Mouse (Mus musculus) heart, embryonic 14.5 days (tissue): ENCODE measurements at regions not wholly inside any gene's neighbourhood (a gene's known extent, or its start where the extent isn't known, plus 50 kb on each side); places are given as distances from the start of the nearest gene placed in this dataset.
A peak's percentile ranks its signal among the peaks of the same experiment; 100 is the strongest.

ENCODE experiments used
- ATAC-seq: fragments of 200-750 bp; cut with Nextera tagmentation; 2 replicates; pipeline ENCODE4 v1.8.0; 2017; ENCODE audit warnings: low read depth, moderate TSS enrichment; ENCODE audit not compliant: insufficient number of reproducible peaks, insufficient read depth, low FRiP score
- H3K27ac ChIP-seq, 2 experiments: fragments of 200-500 bp in 1 of 2; fragments of 300-500 bp in 1 of 2; sonication (generic) in 1 of 2; replicated peaks in 1 of 2; 2 replicates each; pipeline ENCODE4 v1.5.1; 2012 to 2014; ENCODE audit warnings: low read depth in 2 of 2, low read length in 2 of 2, control low read depth in 1 of 2, mild to moderate bottlenecking in 1 of 2, mixed read lengths in 1 of 2; ENCODE audit not compliant: control insufficient read depth in 1 of 2, insufficient read depth in 1 of 2
- H3K27me3 ChIP-seq: fragments of 300-500 bp; sonication (generic); 2 replicates; pipeline ENCODE4 v1.6.1; 2014; ENCODE audit warnings: mild to moderate bottlenecking, low read length, control low read depth; ENCODE audit not compliant: control insufficient read depth, insufficient read depth
- H3K36me3 ChIP-seq: fragments of 300-500 bp; sonication (generic); 2 replicates; pipeline ENCODE4 v1.6.1; 2014; ENCODE audit warnings: mild to moderate bottlenecking, control low read depth, low read length, mixed read lengths; ENCODE audit not compliant: control insufficient read depth, insufficient read depth
- H3K4me1 ChIP-seq, 2 experiments: fragments of 200-500 bp in 1 of 2; fragments of 300-500 bp in 1 of 2; sonication (generic) in 1 of 2; 2 replicates each; pipeline ENCODE4 v1.6.1; 2012 to 2014; ENCODE audit warnings: low read length in 2 of 2, control low read depth in 1 of 2, mixed read lengths in 1 of 2; ENCODE audit not compliant: control insufficient read depth in 2 of 2, insufficient read depth in 2 of 2
- H3K4me2 ChIP-seq: fragments of 300-500 bp; sonication (generic); 2 replicates; pipeline ENCODE4 v1.6.1; 2014; ENCODE audit warnings: mild to moderate bottlenecking, low read length
- H3K4me3 ChIP-seq, 2 experiments: fragments of 200-500 bp in 1 of 2; fragments of 300-500 bp in 1 of 2; sonication (generic) in 1 of 2; 2 replicates each; pipeline ENCODE4 v1.5.1; 2012 to 2014; ENCODE audit warnings: low read length in 2 of 2, mild to moderate bottlenecking in 2 of 2, control low read depth in 1 of 2, low read depth in 1 of 2, moderate library complexity in 1 of 2; ENCODE audit not compliant: control insufficient read depth in 1 of 2, insufficient read depth in 1 of 2
- H3K9ac ChIP-seq: fragments of 300-500 bp; sonication (generic); 2 replicates; pipeline ENCODE4 v1.6.1; 2014; ENCODE audit warnings: mild to moderate bottlenecking, low read length
- H3K9me3 ChIP-seq: fragments of 300-500 bp; sonication (generic); 2 replicates; pipeline ENCODE4 v1.6.1; 2016; ENCODE audit warnings: low read length, control low read depth; ENCODE audit not compliant: control insufficient read depth
- WGBS: fragments of 180-500 bp; shearing (Covaris S2); extraction: QIAGEN DNeasy Blood & Tissue Kit; methylation state at CpG from one replicate; pipeline ENCODE4 v1.1.7; 2014; 5-methylcytosine and 5-hydroxymethylcytosine counted together

DNA sequence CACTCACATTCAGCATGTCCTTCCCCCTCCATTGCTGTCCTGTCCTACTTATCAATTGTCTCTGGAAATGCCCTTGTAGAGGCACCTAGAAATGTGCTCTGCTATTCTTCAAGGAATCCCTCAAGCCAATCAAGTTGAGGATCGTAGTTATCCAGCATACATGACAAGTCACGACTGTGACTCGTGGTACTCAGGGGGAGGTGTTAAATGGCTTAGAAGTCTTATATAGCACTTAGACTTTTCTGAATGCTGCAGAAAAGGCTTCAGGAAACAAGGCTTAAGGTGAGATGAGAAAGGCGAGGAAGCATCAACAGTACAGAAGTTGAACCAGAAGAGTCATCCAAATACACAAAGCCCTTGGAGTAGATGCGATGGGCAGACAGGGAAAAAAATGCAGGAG, 467.5 kb upstream of the Smim15 start:
- Histone ChIP-seq H3K4me1 (peaks cover 5 to 6% of the 10 kb centered on the region in 2 experiments), H3K4me2 (no peak overlapping the region), H3K36me3 (no peaks in the 10 kb centered on the region), H3K9ac (no peak overlapping the region), H3K9me3 (no peaks in the 10 kb centered on the region), H3K27ac (no peak overlapping the region), H3K27me3 (no peaks in the 10 kb centered on the region), H3K4me3 (no peak overlapping the region)
- no peak for ATAC-seq
- WGBS = 70% methylated on average over 5 of the region's 5 CpGs

DNA sequence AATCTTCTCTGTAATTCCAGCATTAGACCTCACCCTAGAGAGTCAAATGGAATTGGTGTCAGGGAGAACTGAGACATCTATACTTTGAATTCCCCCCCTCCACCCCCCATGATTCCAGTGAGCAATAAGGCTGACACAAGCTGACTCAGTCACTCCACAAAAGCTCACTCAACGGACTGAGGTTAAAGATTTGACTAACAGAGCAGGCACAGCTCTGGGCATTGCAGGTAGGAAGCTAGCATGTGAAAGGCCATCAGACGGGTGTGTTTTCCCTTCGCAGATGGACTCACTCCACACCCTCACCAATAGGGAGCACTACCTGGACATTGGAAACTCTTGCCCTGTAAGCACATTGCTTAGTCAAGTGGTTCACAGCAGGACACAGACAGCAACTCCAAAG, 469.2 kb upstream of the Smim15 start:
- H3K4me2 ChIP-seq = no peak overlapping the region
- WGBS = 76% methylated on average over 3 of the region's 3 CpGs
- no peaks in the 10 kb centered on the region for H3K27me3 ChIP-seq
- H3K4me1 ChIP-seq = peaks cover 5 to 6% of the 10 kb centered on the region in 2 experiments
- H3K36me3 ChIP-seq = no peaks in the 10 kb centered on the region
- no peak for ATAC-seq
- no peak overlapping the region for H3K4me3 ChIP-seq
- no peaks in the 10 kb centered on the region for H3K9me3 ChIP-seq
- H3K27ac ChIP-seq = no peak overlapping the region
- H3K9ac ChIP-seq = no peak overlapping the region

DNA sequence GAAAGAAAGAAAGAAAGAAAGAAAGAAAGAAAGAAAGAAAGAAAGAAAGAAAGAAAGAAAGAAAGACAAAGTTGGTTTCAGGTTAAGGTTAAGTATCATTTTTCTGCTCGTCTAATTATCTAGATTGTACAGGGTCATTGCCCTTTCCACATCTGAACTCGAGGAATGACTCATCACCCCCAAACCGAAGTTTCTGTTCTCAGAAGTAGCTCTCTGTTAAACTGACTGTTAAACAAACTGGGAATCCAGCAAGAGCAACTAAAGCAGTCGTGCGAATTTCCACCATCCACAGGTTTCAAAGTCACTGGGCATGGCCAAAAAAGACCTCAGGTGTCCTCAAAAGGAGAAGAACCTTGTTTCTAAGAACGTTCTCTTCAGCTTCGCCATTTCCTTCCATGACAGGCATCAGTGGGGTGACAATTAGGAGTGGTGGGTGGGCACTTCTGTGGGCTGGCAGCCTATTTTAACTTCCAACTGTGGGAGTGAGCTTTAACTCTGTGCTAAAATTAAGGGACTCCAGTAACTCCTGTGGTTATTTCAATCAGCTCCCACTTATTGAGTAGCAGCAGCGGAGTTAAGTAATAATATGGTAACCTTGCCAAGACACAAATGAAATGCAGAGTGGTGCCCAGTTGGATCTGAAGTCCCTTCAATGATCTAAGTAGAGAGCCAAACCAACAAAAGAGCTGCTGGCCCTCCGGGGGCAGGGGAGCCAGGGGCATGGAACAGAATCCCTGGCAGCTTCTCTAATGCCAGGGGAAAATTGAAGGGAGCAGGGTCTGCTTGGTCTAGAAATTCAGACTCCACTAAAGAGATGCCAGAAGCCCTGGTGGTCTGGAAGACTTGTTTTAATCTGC, 470.5 kb upstream of the Smim15 start:
- no peak overlapping the region for H3K4me2 ChIP-seq
- H3K4me3 ChIP-seq = no peak overlapping the region
- peaks cover 5 to 6% of the 10 kb centered on the region in 2 experiments for H3K4me1 ChIP-seq
- H3K27ac ChIP-seq = no peak overlapping the region
- no peak overlapping the region for H3K9ac ChIP-seq
- no peak for ATAC-seq
- WGBS = 72% methylated on average over 9 of the region's 9 CpGs
- H3K9me3 ChIP-seq = no peaks in the 10 kb centered on the region
- no peaks in the 10 kb centered on the region for H3K36me3 ChIP-seq
- H3K27me3 ChIP-seq = no peaks in the 10 kb centered on the region

DNA sequence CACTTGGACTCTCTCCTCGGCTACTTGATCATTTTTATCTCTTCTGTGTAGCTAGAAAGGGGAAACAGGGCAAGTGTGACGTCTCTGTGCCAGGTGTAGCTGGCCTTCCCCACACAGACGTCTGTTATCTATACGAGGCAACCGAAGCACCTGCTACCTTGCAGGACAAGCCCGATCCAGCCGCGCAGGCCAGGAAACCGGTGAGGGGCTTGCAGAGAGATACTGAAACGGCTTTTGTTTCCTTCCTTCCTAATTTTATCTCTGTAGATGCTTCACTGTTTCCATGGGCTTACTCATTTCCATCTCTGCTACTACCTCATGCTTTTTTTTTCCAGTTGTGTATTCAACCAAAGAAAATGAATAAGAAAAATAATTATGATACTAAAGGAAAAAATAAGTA, 472.7 kb upstream of the Smim15 start:
- Histone ChIP-seq H3K4me1 (peaks cover 0 to 2% of the 10 kb centered on the region in 2 experiments; a peak in 2 of 4 replicates), H3K9me3 (no peaks in the 10 kb centered on the region), H3K4me2 (no peak overlapping the region), H3K4me3 (no peak overlapping the region), H3K36me3 (no peaks in the 10 kb centered on the region), H3K27me3 (no peaks in the 10 kb centered on the region), H3K9ac (no peak overlapping the region), H3K27ac (no peak overlapping the region)
- ATAC-seq = no peak
- WGBS = 45% methylated on average over 10 of the region's 10 CpGs

DNA sequence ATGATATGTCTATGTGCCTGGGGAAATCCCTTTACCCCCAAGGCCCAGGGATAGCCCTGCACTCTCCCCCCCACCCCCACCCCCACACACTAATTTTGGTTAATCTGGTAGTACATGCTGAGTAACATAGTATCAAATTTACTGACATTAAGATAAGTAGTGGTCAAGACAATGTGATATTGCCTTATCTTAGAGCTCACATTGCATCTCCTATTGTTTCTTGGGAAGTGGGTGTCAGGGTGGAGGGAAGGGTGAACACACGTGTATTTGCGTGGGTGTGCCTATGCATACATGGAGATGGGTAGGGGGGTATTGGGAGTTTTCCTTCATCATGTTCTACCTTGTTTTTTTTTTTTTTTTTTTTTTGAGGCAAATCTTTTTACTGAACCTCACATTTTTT, 474.8 kb upstream of the Smim15 start:
- Histone ChIP-seq H3K27me3 (no peaks in the 10 kb centered on the region), H3K27ac (peak overlapping the region in 1 of 2 experiments; percentile 72; a peak in 2 of 4 replicates), H3K4me2 (no peak overlapping the region), H3K9ac (no peak overlapping the region), H3K9me3 (no peaks in the 10 kb centered on the region), H3K4me1 (peaks cover 0 to 2% of the 10 kb centered on the region in 2 experiments; a peak in 1 of 4 replicates), H3K4me3 (no peak overlapping the region), H3K36me3 (no peaks in the 10 kb centered on the region)
- WGBS = 61% methylated on average over 2 of the region's 2 CpGs
- no peak for ATAC-seq

DNA sequence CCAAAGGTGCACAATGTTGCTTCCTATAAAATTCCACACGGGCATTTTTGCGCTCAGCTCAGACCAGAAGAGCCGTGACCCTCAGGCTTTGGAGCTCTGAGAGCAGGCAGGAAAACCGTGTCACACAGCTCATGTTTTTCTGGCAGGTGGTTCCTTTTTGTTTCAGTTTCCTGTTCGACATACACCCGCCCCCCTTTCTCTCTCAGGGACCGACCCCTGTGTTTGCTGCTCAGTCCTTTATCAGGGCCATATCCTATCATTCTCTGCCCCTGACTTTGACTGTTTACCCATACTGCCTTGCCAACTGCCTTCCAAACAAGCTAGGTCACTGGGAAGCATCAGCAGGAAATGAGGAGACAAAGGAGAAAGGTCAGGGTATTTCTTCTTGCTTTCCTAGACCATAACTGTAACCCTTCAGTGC, 475.5 kb upstream of the Smim15 start:
- Histone ChIP-seq H3K36me3 (no peaks in the 10 kb centered on the region), H3K4me3 (no peak overlapping the region), H3K4me2 (no peak overlapping the region), H3K9ac (no peak overlapping the region), H3K9me3 (no peaks in the 10 kb centered on the region), H3K27me3 (no peaks in the 10 kb centered on the region), H3K4me1 (peaks cover 0 to 2% of the 10 kb centered on the region in 2 experiments; a peak in 1 of 4 replicates), H3K27ac (peak overlapping the region; percentile 46 to 72)
- 48% methylated on average over 7 of the region's 7 CpGs for WGBS
- peak; percentile 77 for ATAC-seq

DNA sequence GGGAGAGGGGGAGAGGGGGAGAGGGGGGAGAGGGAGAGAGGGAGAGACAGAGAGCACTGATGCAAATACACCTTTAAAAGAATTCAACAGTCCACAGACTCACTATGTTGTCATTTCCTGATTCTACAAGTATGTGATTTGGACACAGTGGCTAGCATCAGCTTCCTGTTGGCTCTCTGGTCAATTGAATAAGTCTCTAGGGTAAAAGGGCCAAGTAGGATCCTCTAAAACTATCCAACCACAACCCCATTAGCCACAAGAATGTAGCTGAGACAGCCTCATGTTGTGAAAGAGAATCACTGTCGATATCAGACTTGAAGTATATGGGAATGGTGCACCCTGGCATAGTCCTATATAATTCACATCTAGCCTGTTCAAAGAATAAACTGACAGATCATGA, 481.8 kb upstream of the Smim15 start:
- Histone ChIP-seq H3K4me3 (no peak overlapping the region), H3K9ac (no peak overlapping the region), H3K36me3 (no peaks in the 10 kb centered on the region), H3K4me1 (no peaks in the 10 kb centered on the region), H3K27ac (no peak overlapping the region), H3K4me2 (no peak overlapping the region), H3K9me3 (no peaks in the 10 kb centered on the region), H3K27me3 (no peaks in the 10 kb centered on the region)
- no peak for ATAC-seq
- 81% methylated on average over 1 of the region's 1 CpGs for WGBS

DNA sequence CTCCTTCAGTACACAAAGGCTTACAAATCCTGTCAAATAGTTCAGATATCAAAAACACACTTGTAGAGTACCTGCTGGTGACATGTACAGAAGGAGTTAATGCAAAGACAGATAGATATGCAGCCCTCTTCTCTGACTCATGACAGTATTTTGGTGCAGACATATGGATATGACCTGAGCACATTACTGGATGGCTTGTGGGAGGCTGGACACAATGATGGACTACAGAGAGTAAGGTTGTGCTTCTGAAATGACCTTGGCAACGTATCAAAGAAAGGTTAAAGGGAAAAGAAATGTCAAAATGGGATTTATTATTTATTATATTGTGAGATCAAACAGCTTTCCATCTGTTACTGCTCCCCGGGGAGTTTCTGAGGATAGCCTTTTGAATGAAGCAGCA, 482.7 kb upstream of the Smim15 start:
- no peaks in the 10 kb centered on the region for H3K9me3 ChIP-seq
- no peaks in the 10 kb centered on the region for H3K27me3 ChIP-seq
- no peak overlapping the region for H3K4me2 ChIP-seq
- H3K9ac ChIP-seq = no peak overlapping the region
- H3K27ac ChIP-seq = no peak overlapping the region
- H3K4me3 ChIP-seq = no peak overlapping the region
- H3K36me3 ChIP-seq = no peaks in the 10 kb centered on the region
- no peak for ATAC-seq
- H3K4me1 ChIP-seq = no peaks in the 10 kb centered on the region
- WGBS = 74% methylated on average over 2 of the region's 2 CpGs
